Mouse (Mus musculus) limb, embryonic 10.5 days (tissue): Measurements from ENCODE around the gene Krtap19-5. TPM values are rescaled to one million over a fixed set of nuclear protein-coding genes. Genes with fewer than 3 reads are reported as not detected.

Source experiments
- polyA plus RNA-seq: library from polyadenylated mRNA; unstranded; fragments of >200 nt; fragmentation: Nextera tagmentation; extraction: Ambion mirVana; gene quantifications from 2 replicates; pipeline ENCODE4 v1.2.1, GENCODE M21; 2016

Krtap19-5 gene
- polyA plus RNA-seq, 1 experiment from 2014 or later: not detected

Other genes starting within 250 kb of the Krtap19-5 start
- not detected in 2 replicates for gene Krtap26-1, start 248.7 kb downstream of the Krtap19-5 start, polyA plus RNA-seq
- gene Krtap27-1, start 224.8 kb downstream of the Krtap19-5 start, polyA plus RNA-seq: not detected in 2 replicates
- gene 2310061N02Rik, start 188.5 kb downstream of the Krtap19-5 start, polyA plus RNA-seq: not detected in 2 replicates
- gene Krtap13-1, start 167.6 kb downstream of the Krtap19-5 start, polyA plus RNA-seq: not detected in 2 replicates
- gene Krtap13, start 144.8 kb downstream of the Krtap19-5 start, polyA plus RNA-seq: not detected in 2 replicates
- gene 2310034C09Rik, start 137.6 kb downstream of the Krtap19-5 start, polyA plus RNA-seq: not detected in 2 replicates
- gene 2310057N15Rik, start 122.3 kb downstream of the Krtap19-5 start, polyA plus RNA-seq: not detected in 2 replicates
- gene Gm5965, start 118.6 kb downstream of the Krtap19-5 start, polyA plus RNA-seq: not detected in 2 replicates
- gene Gm20741, start 84.2 kb downstream of the Krtap19-5 start, polyA plus RNA-seq: not detected in 2 replicates
- not detected in 2 replicates for gene Krtap15, start 76.2 kb downstream of the Krtap19-5 start, polyA plus RNA-seq
- gene Krtap14, start 70.3 kb downstream of the Krtap19-5 start, polyA plus RNA-seq: not detected in 2 replicates
- gene Krtap19-1, start 27.0 kb downstream of the Krtap19-5 start, polyA plus RNA-seq: not detected in 2 replicates
- gene Krtap19-2, start 22.2 kb downstream of the Krtap19-5 start, polyA plus RNA-seq: not detected in 2 replicates
- not detected in 2 replicates for gene Krtap19-3, start 18.4 kb downstream of the Krtap19-5 start, polyA plus RNA-seq
- gene Krtap19-4, start 11.4 kb downstream of the Krtap19-5 start, polyA plus RNA-seq: not detected in 2 replicates
- not detected in 2 replicates for gene Krtap19-9b, start 35.8 kb upstream of the Krtap19-5 start, polyA plus RNA-seq
- not detected in 2 replicates for gene Krtap16-3, start 66.4 kb upstream of the Krtap19-5 start, polyA plus RNA-seq
- gene Krtap22-2, start 114.3 kb upstream of the Krtap19-5 start, polyA plus RNA-seq: not detected in 2 replicates
- gene Gm10229, start 118.8 kb upstream of the Krtap19-5 start, polyA plus RNA-seq: not detected in 2 replicates
- gene Krtap6-1, start 135.2 kb upstream of the Krtap19-5 start, polyA plus RNA-seq: not detected in 2 replicates
- not detected in 2 replicates for gene Gm10228, start 145.0 kb upstream of the Krtap19-5 start, polyA plus RNA-seq
- gene Krtap6-5, start 151.4 kb upstream of the Krtap19-5 start, polyA plus RNA-seq: not detected in 2 replicates
- not detected in 2 replicates for gene 1110025L11Rik, start 167.5 kb upstream of the Krtap19-5 start, polyA plus RNA-seq
- not detected in 2 replicates for gene Krtap6-3, start 187.6 kb upstream of the Krtap19-5 start, polyA plus RNA-seq
- not detected in 2 replicates for gene Gm6358, start 244.4 kb upstream of the Krtap19-5 start, polyA plus RNA-seq